Mouse (Mus musculus) layer of hippocampus, adult 8-10 months (tissue): ENCODE results near the gene Retn. TPM values are rescaled to one million over a fixed set of nuclear protein-coding genes. Genes with fewer than 3 reads are reported as not detected.

Experiments used
- DNase-seq, 2 experiments: peaks; one replicate each; pipeline ENCODE4 v3.0.0; 2022; ENCODE audit warnings: low spot score in 2 of 2
- total RNA-seq, 4 experiments: library from RNA; stranded (reverse); gene quantifications; 2 replicates each; pipeline ENCODE4 v1.2.4; 2022

Gene Retn
- total RNA-seq = 1 to 10 TPM in 1 of 4 experiments, under 1 TPM in 3; 0.61 to 1.3 (median 0.75) TPM

- no peak for DNase-seq
These were observed at the start of gene Retn for GRCm38 (mm10) chr8:3655526-3655925. Gene Retn (plus strand): TSS chr8:3655770.

- DNase-seq = no peak
These were observed 49.0 kb upstream of the Retn start for GRCm38 (mm10) chr8:3606593-3606992.

GRCm38 (mm10) chr8:3607822-3608221 lies 47.7 kb upstream of the Retn start:
- peak in 1 of 2 experiments; percentile 55 for DNase-seq

- no peak for DNase-seq
These were observed 46.3 kb upstream of the Retn start for GRCm38 (mm10) chr8:3609046-3609815.

GRCm38 (mm10) chr8:3609816-3610150 lies 45.8 kb upstream of the Retn start:
- DNase-seq = no peak

- peak; percentile 99 for DNase-seq
These were observed 34.2 kb upstream of the Retn start, which contains the start of the genes Xab2 and Pet100 for GRCm38 (mm10) chr8:3621199-3621970. Gene Xab2 (minus strand): TSS chr8:3621316. Gene Pet100 (plus strand): TSS chr8:3621548.

- no peak for DNase-seq
These were observed 33.5 kb upstream of the Retn start for GRCm38 (mm10) chr8:3622119-3622518.

GRCm38 (mm10) chr8:3625445-3625844 lies 30.1 kb upstream of the Retn start, which contains the start of gene Pcp2:
Gene Pcp2 (minus strand): TSS chr8:3625545.
- no peak for DNase-seq

GRCm38 (mm10) chr8:3626971-3627370 lies 28.6 kb upstream of the Retn start:
- DNase-seq = no peak

GRCm38 (mm10) chr8:3628014-3628413 lies 27.6 kb upstream of the Retn start:
- DNase-seq = no peak

- peak in 1 of 2 experiments; percentile 67 for DNase-seq
These were observed 24.7 kb upstream of the Retn start, which contains the start of gene Stxbp2 for GRCm38 (mm10) chr8:3630647-3631477. Gene Stxbp2 (plus strand): TSS chr8:3630955.

- DNase-seq = no peak
These were observed 24.1 kb upstream of the Retn start for GRCm38 (mm10) chr8:3631478-3631875.

GRCm38 (mm10) chr8:3645804-3646203 lies 9.8 kb upstream of the Retn start:
- no peak for DNase-seq

GRCm38 (mm10) chr8:3646824-3647531 lies 8.6 kb upstream of the Retn start:
- no peak for DNase-seq

- no peak for DNase-seq
These were observed 8.0 kb upstream of the Retn start for GRCm38 (mm10) chr8:3647561-3647960.

GRCm38 (mm10) chr8:3648268-3648667 lies 7.3 kb upstream of the Retn start:
- no peak for DNase-seq

- no peak for DNase-seq
These were observed 6.6 kb upstream of the Retn start for GRCm38 (mm10) chr8:3648990-3649389.

- no peak for DNase-seq
These were observed 2.7 kb upstream of the Retn start for GRCm38 (mm10) chr8:3652845-3653244.

- no peak for DNase-seq
These were observed 653 bp upstream of the Retn start for GRCm38 (mm10) chr8:3654726-3655508.
